Mouse (Mus musculus) urinary bladder, postnatal 25 days (tissue): ENCODE data around the gene Eid1.

Experiments used
- DNase-seq: peaks from one replicate; pipeline ENCODE4 v3.0.0; 2022; ENCODE audit warnings: low spot score

Eid1 gene

GRCm38 (mm10) chr2:125667721-125668120 is 5.2 kb upstream of the Eid1 start:
- DNase-seq: no peak

DNA sequence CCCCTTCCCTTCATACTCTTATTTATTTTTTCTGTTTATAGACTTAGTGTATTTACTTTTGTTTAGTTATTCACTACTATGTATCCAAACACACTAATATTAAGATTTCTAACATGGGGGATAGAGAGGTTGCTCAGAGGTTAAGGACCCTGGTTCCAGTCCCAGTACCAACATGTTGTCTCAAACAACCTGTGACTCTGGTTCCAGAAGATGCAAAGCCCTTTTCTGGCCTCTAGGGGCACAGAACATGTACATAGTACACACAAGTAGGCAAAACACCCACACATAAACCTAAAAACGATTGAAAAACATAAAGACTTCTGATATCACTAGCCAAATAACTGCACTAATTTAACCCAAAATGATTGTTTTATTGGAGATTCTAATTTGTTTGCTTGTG is 2.0 kb upstream of the Eid1 start:
- DNase-seq: no peak

- no peak for DNase-seq
Observed at GRCm38 (mm10) chr2:125672568-125672956, 333 bp upstream of the Eid1 start.

DNA sequence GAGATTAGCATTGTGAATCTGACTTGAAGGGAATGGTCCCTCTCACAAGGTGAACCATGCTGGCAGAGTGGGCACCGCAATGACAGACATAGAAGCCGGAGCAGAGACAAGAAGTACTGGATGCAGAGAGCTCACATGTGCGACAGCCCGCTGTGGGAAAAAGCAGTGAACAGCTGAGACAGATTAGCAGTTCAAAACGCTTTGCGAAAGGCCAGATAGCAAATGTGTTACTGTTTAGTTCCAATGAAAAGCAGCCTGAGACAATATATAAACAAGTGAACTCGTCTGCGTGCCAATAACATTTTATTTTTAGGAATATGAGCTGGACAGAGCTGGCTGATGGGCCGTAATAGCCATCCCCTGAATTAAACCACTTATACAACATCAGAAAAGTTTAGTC is 8.9 kb downstream of the Eid1 start:
- no peak for DNase-seq

DNA sequence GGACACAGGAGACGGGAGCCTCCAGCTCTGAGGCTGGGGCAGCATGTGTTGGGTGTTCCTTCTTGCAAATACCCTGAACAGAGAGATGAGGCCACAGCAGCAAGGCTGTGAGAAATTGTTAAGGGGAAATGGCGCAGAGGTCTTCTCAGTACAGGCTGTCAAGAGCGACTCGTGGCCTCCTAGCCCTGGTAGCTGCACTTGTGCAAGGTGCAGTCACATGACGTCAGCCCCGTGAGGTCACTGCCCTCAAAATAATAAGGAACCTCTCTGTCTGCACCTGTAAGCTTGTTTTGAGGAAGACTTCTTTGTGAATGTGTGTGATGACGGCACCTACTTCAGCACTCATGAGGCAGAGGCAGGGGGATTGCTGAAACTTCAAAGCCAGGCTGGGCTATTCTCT is 11.0 kb downstream of the Eid1 start:
- no peak for DNase-seq

DNA sequence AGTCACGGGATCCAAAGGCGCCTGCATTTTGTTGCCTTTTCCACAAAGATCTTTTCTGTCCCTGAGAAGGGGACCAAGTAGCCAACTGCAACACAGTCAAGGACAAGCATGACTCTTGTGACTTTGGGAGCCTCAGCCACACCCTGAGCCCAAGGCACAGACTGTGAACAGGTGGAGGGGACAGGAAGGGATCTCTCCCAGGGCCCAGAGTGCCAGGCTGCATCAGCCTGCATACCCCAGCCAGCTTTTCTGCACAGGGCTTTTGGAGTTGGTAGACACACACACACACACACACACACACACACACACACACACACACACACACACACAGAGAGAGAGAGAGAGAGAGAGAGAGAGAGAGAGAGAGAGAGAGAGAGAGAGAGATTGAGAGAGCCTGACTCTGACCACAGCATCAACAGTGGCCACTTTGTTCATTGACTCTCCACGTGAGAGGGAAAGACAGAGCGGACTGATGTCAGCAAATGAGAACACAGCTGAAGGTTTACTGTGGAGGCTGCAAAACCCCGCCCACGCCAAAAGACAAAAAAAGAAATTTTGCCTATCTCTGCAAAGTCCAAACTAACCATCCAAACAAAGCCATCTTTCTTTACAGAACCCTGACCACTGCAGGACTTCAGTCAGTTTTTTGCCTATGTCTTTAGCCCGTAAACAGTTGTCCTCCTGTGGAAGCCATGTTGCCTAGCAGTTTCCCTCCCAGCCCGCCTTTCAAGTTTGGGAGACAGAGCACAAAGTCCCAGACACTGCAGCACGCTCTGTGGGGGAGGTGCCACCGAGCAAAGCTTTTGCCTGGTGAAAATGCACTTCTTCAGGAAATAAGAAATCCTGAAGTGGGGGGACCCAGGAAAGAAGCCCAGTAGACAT is 11.9 kb downstream of the Eid1 start:
- DNase-seq: no peak

GRCm38 (mm10) chr2:125685441-125686150 is 12.7 kb downstream of the Eid1 start:
- DNase-seq: no peak

GRCm38 (mm10) chr2:125692010-125692409 is 19.1 kb downstream of the Eid1 start:
- no peak for DNase-seq

DNA sequence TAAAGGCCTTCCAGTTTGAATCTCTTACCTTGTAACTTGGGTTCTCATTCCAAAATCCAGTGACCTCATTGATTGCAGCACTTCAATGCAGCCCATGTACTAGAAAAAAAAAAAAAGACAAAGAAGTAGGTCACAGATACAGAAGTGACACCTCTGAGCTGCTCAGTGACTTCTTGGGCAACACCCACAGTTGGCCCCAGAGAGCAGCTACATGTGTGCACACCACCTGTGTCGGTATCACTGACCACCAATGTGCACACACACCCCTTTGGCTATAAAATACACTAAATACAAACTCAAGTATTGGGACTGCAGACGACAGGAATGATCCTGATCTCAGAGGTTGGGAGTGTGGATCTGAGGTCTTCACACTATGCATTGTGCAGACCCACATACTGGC is 21.9 kb downstream of the Eid1 start:
- no peak for DNase-seq

DNA sequence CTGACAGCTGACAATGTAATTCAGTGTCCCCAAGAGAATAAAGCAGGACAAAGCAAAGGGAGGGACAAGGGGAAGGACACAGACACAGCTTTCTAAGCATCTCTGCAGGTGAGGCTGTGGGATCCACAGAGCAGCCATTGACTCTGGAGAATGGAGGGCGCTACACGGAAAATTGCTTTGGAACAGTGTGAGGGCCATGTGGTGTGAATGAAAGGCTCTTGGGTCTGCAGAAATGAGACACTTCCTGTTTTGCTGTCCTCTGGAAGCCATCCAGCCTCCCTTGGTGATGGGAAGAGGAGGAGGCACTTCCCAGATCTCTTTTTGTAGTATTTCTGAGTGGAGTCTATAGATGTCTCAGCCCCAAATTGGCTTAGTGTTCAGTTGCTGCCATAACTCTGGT is 23.3 kb downstream of the Eid1 start:
- DNase-seq: no peak

GRCm38 (mm10) chr2:125701606-125702005 is 28.7 kb downstream of the Eid1 start:
- no peak for DNase-seq

DNA sequence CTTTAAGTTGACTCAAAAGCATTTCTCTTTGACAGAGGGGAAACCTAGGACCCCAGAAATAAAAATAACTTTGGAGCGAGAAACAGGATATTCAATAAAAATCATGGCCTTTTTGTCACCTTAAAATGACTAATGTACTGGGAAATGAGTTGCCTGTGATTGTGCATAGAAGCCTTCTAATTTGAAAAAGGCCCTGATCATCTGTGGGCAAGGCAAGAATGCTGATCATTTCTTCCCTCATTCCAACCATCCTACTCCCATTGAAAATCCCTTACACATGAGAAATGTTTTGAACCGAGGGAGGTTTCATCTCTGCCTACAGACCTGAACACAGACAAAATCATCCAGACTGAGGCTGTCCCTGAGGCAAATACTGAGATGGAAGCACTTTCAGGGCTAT is 30.0 kb downstream of the Eid1 start:
- DNase-seq: no peak

DNA sequence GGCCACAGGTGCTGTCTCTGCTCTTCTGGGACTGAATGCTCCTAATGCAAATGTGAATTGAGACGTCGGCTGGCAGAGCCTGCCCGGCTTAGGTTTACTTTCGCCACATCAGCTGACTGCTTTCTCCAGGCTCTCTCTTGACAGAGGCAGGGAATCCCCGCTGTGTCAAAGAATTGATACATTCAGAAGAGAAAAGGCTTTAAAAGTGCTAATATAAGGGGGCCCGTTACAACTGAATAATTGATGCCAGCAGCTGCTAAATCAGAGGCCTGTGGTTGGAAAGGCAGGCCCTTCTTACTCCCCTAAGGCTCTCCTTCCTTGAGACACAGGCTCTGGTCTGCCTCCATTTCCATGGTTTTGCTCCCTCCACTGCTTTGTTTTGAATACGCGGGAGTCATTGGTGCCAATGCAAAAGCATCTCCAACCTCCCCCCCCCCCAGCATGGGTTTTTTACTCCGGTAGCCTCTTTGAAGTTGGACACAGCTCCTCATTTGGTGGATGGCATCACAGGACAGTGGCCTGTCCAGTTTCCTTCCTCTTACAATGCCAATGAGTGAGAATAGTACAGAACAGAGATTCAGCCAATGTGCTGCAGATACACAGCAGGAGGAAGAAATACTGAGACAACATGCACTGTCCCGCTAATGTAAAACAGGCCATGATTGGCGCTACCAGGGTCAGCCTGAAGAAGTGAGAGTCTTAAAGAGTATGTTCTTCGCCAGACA is 32.2 kb downstream of the Eid1 start:
- no peak for DNase-seq

GRCm38 (mm10) chr2:125706510-125706921 is 33.6 kb downstream of the Eid1 start:
- DNase-seq: no peak

- no peak for DNase-seq
Observed at GRCm38 (mm10) chr2:125716599-125716998, 43.7 kb downstream of the Eid1 start.

DNA sequence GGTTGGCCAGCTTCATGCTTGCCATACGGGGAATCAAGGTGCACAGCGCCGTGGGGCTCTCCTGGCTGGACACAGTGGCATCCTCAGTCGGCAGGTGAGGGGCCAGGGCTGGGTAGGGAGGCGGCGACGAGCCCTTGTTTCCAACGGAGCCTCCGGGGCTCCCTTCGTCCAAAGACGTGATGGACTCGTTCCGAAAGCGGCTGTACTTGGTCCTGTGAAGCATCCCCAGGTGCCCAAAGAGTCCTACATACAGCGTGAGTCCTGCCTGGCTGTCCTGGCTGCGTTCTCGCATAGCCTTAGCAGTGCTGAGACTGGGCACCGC is 50.2 kb downstream of the Eid1 start:
- DNase-seq: no peak

- no peak for DNase-seq
Observed at GRCm38 (mm10) chr2:125723408-125724085, 50.7 kb downstream of the Eid1 start.

DNA sequence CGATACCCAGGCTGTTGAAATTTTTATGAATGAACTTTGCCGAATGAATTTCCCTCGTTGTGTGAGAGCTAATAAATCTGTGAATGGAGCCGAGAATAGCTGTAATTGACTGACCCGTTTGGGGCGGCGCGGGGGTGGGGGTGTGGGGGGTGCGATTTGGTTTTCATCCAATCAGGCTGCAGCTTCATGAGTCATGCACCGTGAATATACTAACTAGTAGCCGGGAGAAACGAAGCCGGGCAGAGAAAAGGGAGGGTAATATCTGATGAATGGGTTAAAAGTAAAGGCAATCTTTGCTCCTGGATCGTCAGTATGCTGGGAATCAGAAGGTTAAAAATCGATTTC is 51.2 kb downstream of the Eid1 start, which contains the start of gene Shc4:
TSS of gene Shc4 (minus strand) at position 63 of the 345 bp plus-strand sequence.
- no peak for DNase-seq
